Mouse (Mus musculus) intestine, postnatal 0 days (tissue): Measurements from ENCODE around the gene Cmas. TPM values are rescaled to one million over a fixed set of nuclear protein-coding genes. Genes with fewer than 3 reads are reported as not detected.
A peak's percentile ranks its signal among the peaks of the same experiment; 100 is the strongest.

Source experiments
- ATAC-seq: fragments of 200-750 bp; cut with Nextera tagmentation; 2 replicates; pipeline ENCODE4 v1.8.0; 2017; ENCODE audit warnings: mild to moderate bottlenecking, moderate TSS enrichment, moderate library complexity
- H3K27ac ChIP-seq: fragments of 300-500 bp; sonication (generic); 2 replicates; pipeline ENCODE4 v1.5.1; 2014; ENCODE audit warnings: mild to moderate bottlenecking, low read depth, low read length, moderate library complexity
- H3K27me3 ChIP-seq: fragments of 300-500 bp; sonication (generic); replicated peaks from 2 replicates; pipeline ENCODE4 v1.6.1; 2014; ENCODE audit warnings: low read length, mixed read lengths; ENCODE audit not compliant: control insufficient read depth, insufficient read depth
- H3K36me3 ChIP-seq: fragments of 300-500 bp; sonication (generic); 2 replicates; pipeline ENCODE4 v1.6.1; 2014; ENCODE audit warnings: mild to moderate bottlenecking, moderate library complexity; ENCODE audit not compliant: control insufficient read depth, insufficient read depth
- H3K4me1 ChIP-seq: fragments of 300-500 bp; sonication (generic); replicated peaks from 2 replicates; pipeline ENCODE4 v1.6.1; 2014; ENCODE audit warnings: antibody characterized with exemption, low read length, mixed read lengths; ENCODE audit not compliant: control insufficient read depth, insufficient read depth
- H3K4me2 ChIP-seq: fragments of 300-500 bp; sonication (generic); replicated peaks from 2 replicates; pipeline ENCODE4 v1.6.1; 2014; ENCODE audit warnings: low read depth, mild to moderate bottlenecking, moderate library complexity
- H3K4me3 ChIP-seq: fragments of 300-500 bp; sonication (generic); 2 replicates; pipeline ENCODE4 v1.5.1; 2014; ENCODE audit warnings: low read depth, low read length
- H3K9ac ChIP-seq: fragments of 300-500 bp; sonication (generic); 2 replicates; pipeline ENCODE4 v1.6.1; 2014; ENCODE audit warnings: mild to moderate bottlenecking, low read depth, low read length
- H3K9me3 ChIP-seq: fragments of 300-500 bp; sonication (generic); 2 replicates; pipeline ENCODE4 v1.6.1; 2016; ENCODE audit warnings: mixed run types; ENCODE audit not compliant: control insufficient read depth
- CTCF ChIP-seq: sonication (generic); IDR thresholded peaks from 2 replicates; pipeline ENCODE4 v1.5.1; 2016; ENCODE audit warnings: low read depth, mild to moderate bottlenecking, control low read depth, antibody characterized with exemption, moderate library complexity
- WGBS: fragments of 180-500 bp; shearing (Covaris S2); extraction: QIAGEN DNeasy Blood & Tissue Kit; methylation state at CpG from one replicate; pipeline ENCODE4 v1.1.7; 2014; 5-methylcytosine and 5-hydroxymethylcytosine counted together
- polyA plus RNA-seq: library from polyadenylated mRNA; unstranded; fragments of >200 nt; fragmentation: Nextera tagmentation; extraction: Ambion mirVana; gene quantifications from 2 replicates; pipeline ENCODE4 v1.2.1, GENCODE M21; 2015

The Cmas gene
- polyA plus RNA-seq, 1 experiment from 2014 or later = 130 TPM

- WGBS = 42% methylated on average over 4 of the region's 4 CpGs
- Histone ChIP-seq H3K27ac (no peak overlapping the region), H3K36me3 (no peaks in the 10 kb centered on the region), H3K27me3 (no peaks in the 10 kb centered on the region), H3K4me1 (no peaks in the 10 kb centered on the region), H3K9me3 (no peaks in the 10 kb centered on the region), H3K4me2 (no peak overlapping the region), H3K9ac (no peak overlapping the region), H3K4me3 (no peak overlapping the region)
- TF ChIP-seq CTCF = no peak
- ATAC-seq = no peak
These were observed 39.3 kb upstream of the Cmas start for GRCm38 (mm10) chr6:142717186-142717585.

- Histone ChIP-seq H3K27ac (no peak overlapping the region), H3K36me3 (no peaks in the 10 kb centered on the region), H3K27me3 (no peaks in the 10 kb centered on the region), H3K4me3 (no peak overlapping the region), H3K4me1 (no peaks in the 10 kb centered on the region), H3K4me2 (no peak overlapping the region), H3K9me3 (peaks cover 5% of the 10 kb centered on the region; the same call in 1 of the 2 replicates), H3K9ac (no peak overlapping the region)
- WGBS = 62% methylated on average over 7 of the region's 7 CpGs
- ATAC-seq = no peak
- TF ChIP-seq CTCF = peak; percentile 48
These were observed 38.3 kb upstream of the Cmas start for GRCm38 (mm10) chr6:142718167-142718566.

GRCm38 (mm10) chr6:142720641-142721040 is 35.8 kb upstream of the Cmas start:
- H3K4me1 ChIP-seq = no peaks in the 10 kb centered on the region
- H3K4me2 ChIP-seq = no peak overlapping the region
- peak; percentile 47 for TF ChIP-seq CTCF
- no peak overlapping the region for H3K4me3 ChIP-seq
- H3K36me3 ChIP-seq = no peaks in the 10 kb centered on the region
- peaks cover 5% of the 10 kb centered on the region; the same call in 1 of the 2 replicates for H3K9me3 ChIP-seq
- H3K9ac ChIP-seq = no peak overlapping the region
- H3K27ac ChIP-seq = no peak overlapping the region
- H3K27me3 ChIP-seq = no peaks in the 10 kb centered on the region
- no peak for ATAC-seq
- WGBS = 71% methylated on average over 6 of the region's 6 CpGs

GRCm38 (mm10) chr6:142721731-142722130 is 34.8 kb upstream of the Cmas start:
- ATAC-seq = no peak
- Histone ChIP-seq H3K9me3 (peaks cover 5% of the 10 kb centered on the region; the same call in 1 of the 2 replicates), H3K4me3 (no peak overlapping the region), H3K27ac (no peak overlapping the region), H3K4me2 (no peak overlapping the region), H3K27me3 (no peaks in the 10 kb centered on the region), H3K9ac (no peak overlapping the region), H3K4me1 (no peaks in the 10 kb centered on the region), H3K36me3 (no peaks in the 10 kb centered on the region)
- TF ChIP-seq CTCF = no peak
- 75% methylated on average over 8 of the region's 8 CpGs for WGBS

- TF ChIP-seq CTCF = no peak
- H3K9me3 ChIP-seq = peaks cover 5% of the 10 kb centered on the region; the same call in 1 of the 2 replicates
- no peak overlapping the region for H3K4me2 ChIP-seq
- H3K27me3 ChIP-seq = no peaks in the 10 kb centered on the region
- no peak for ATAC-seq
- 65% methylated on average over 4 of the region's 4 CpGs for WGBS
- H3K4me1 ChIP-seq = no peaks in the 10 kb centered on the region
- no peak overlapping the region for H3K27ac ChIP-seq
- H3K36me3 ChIP-seq = no peaks in the 10 kb centered on the region
- no peak overlapping the region for H3K9ac ChIP-seq
- H3K4me3 ChIP-seq = no peak overlapping the region
These were observed 30.5 kb upstream of the Cmas start for GRCm38 (mm10) chr6:142726032-142726431.

- ATAC-seq = no peak
- Histone ChIP-seq H3K27me3 (no peaks in the 10 kb centered on the region), H3K4me3 (no peak overlapping the region), H3K9me3 (no peaks in the 10 kb centered on the region), H3K9ac (no peak overlapping the region), H3K27ac (no peak overlapping the region), H3K4me1 (no peaks in the 10 kb centered on the region), H3K4me2 (no peak overlapping the region), H3K36me3 (no peaks in the 10 kb centered on the region)
- no peak for TF ChIP-seq CTCF
- WGBS = 59% methylated on average over 14 of the region's 14 CpGs
These were observed 23.8 kb upstream of the Cmas start for GRCm38 (mm10) chr6:142732567-142733290.
